Mouse (Mus musculus) midbrain, embryonic 14.5 days (tissue): ENCODE results near the gene Aebp2. TPM values are rescaled to one million over a fixed set of nuclear protein-coding genes. Genes with fewer than 3 reads are reported as not detected.

Experiments
- ATAC-seq: fragments of 200-750 bp; cut with Nextera tagmentation; 2 replicates; pipeline ENCODE4 v1.8.0; 2017; ENCODE audit warnings: moderate number of reproducible peaks, moderate library complexity; ENCODE audit not compliant: low FRiP score, low TSS enrichment
- DNase-seq: peaks from one replicate; pipeline ENCODE4 v3.0.0-alpha.2; 2015
- H3K27ac ChIP-seq: fragments of 300-500 bp; sonication (generic); replicated peaks from 2 replicates; pipeline ENCODE4 v1.5.1; 2014; ENCODE audit warnings: mild to moderate bottlenecking, low read depth, low read length, moderate library complexity
- H3K27me3 ChIP-seq: fragments of 300-500 bp; sonication (generic); 2 replicates; pipeline ENCODE4 v1.6.1; 2014; ENCODE audit warnings: low read length, control low read depth, mixed read lengths; ENCODE audit not compliant: control insufficient read depth, insufficient read depth
- H3K36me3 ChIP-seq: fragments of 300-500 bp; sonication (generic); 2 replicates; pipeline ENCODE4 v1.6.1; 2014; ENCODE audit warnings: low read length, control low read depth; ENCODE audit not compliant: control insufficient read depth, insufficient read depth
- H3K4me1 ChIP-seq: fragments of 300-500 bp; sonication (generic); 2 replicates; pipeline ENCODE4 v1.6.1; 2014; ENCODE audit warnings: mild to moderate bottlenecking, antibody characterized with exemption, low read length, control low read depth; ENCODE audit not compliant: control insufficient read depth, insufficient read depth
- H3K4me2 ChIP-seq: fragments of 300-500 bp; sonication (generic); 2 replicates; pipeline ENCODE4 v1.6.1; 2014; ENCODE audit warnings: mild to moderate bottlenecking, low read length, moderate library complexity
- H3K4me3 ChIP-seq: fragments of 300-500 bp; sonication (generic); replicated peaks from 2 replicates; pipeline ENCODE4 v1.5.1; 2014; ENCODE audit warnings: low read depth, low read length
- H3K9ac ChIP-seq: fragments of 300-500 bp; sonication (generic); replicated peaks from 2 replicates; pipeline ENCODE4 v1.6.1; 2014; ENCODE audit warnings: mild to moderate bottlenecking, low read length, moderate library complexity
- H3K9me3 ChIP-seq: fragments of 300-500 bp; sonication (generic); 2 replicates; pipeline ENCODE4 v1.6.1; 2016; ENCODE audit warnings: low read length, control low read depth, mixed read lengths; ENCODE audit not compliant: control insufficient read depth
- WGBS: fragments of 180-500 bp; shearing (Covaris S2); extraction: QIAGEN DNeasy Blood & Tissue Kit; methylation state at CpG from one replicate; pipeline ENCODE4 v1.1.7; 2014; 5-methylcytosine and 5-hydroxymethylcytosine counted together
- polyA plus RNA-seq: library from polyadenylated mRNA; unstranded; fragments of >200 nt; fragmentation: Nextera tagmentation; extraction: Ambion mirVana; gene quantifications from 2 replicates; pipeline ENCODE4 v1.2.1, GENCODE M21; 2014

Aebp2 gene
- polyA plus RNA-seq, 1 experiment from 2014 or later: 15.9 TPM

DNA sequence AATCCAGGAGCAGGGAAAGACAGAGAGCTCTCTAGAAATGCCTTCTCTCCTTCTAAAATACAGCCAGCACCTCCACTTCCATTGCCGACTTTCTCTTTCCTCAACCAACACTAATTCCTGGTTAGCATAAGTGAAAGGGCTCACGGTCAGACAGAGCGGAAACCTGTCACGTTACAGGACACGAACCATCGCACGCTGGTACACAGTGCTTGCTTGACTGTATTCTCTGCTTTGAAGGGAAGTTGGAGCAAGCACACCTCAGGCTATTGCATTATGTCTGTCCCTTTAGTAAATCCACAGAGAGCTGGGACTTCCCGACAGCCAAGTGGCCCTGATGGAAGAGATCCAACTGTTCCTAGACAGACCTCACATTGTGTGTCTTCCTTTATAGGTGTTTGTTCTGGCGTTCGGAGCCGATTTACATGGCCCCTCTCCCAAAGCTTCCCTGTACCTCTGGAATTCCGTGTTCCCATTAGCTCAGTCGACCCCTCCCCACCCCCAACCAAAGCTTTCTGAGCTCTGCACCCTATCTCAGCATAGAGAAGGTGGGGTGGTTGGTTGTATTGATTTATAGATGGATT lies 10.5 kb upstream of the Aebp2 start:
- Histone ChIP-seq H3K9ac (no peak overlapping the region), H3K4me2 (no peak overlapping the region), H3K4me3 (no peak overlapping the region), H3K9me3 (no peaks in the 10 kb centered on the region), H3K27me3 (no peaks in the 10 kb centered on the region), H3K27ac (no peak overlapping the region), H3K4me1 (no peaks in the 10 kb centered on the region), H3K36me3 (no peaks in the 10 kb centered on the region)
- WGBS: 64% methylated on average over 13 of the region's 13 CpGs
- ATAC-seq (no peak), DNase-seq (no peak)

DNA sequence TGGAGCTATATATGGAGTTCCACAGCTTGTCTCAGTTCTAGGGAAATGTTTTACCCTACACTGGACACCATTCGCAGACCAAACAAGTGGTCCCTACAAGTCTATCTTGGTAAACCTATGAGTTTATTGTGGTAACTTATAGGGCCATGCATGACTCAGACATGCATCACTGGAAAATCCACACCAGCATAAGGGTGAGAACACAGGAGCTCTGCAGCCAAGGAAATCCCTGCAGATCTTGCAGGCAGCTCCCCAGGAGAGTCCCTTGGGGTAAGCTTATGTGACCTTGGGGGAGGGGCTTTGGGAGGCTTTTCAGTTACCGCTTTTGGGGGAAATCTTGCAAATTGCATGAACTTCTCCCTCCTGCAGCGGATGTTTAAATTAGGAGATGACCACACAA lies 8.6 kb upstream of the Aebp2 start:
- WGBS: 81% methylated on average over 3 of the region's 3 CpGs
- no peak overlapping the region for H3K9ac ChIP-seq
- H3K36me3 ChIP-seq: no peaks in the 10 kb centered on the region
- no peaks in the 10 kb centered on the region for H3K27me3 ChIP-seq
- ATAC-seq (no peak), DNase-seq (no peak)
- no peak overlapping the region for H3K4me3 ChIP-seq
- no peak overlapping the region for H3K27ac ChIP-seq
- H3K4me1 ChIP-seq: no peaks in the 10 kb centered on the region
- no peak overlapping the region for H3K4me2 ChIP-seq
- no peaks in the 10 kb centered on the region for H3K9me3 ChIP-seq

DNA sequence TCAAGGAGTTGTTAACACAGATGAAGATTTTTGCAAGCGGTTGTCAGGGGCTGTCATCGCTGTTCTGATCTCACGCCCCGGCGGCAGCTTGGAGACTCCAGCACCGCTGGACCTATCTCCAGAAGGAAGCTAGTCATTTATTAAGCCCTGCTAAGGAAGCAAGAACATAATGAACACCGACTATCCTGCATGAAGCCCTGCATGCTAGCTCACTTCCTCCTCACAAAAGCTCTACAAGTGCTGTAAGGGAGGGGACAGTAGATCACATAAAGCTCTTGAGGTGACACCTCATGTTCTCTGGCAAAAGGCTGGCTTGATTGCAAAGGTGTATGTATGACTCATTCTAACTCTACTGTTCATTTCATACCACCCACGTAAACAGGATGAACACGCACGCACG lies 7.8 kb upstream of the Aebp2 start:
- no peaks in the 10 kb centered on the region for H3K4me1 ChIP-seq
- H3K4me3 ChIP-seq: no peak overlapping the region
- no peaks in the 10 kb centered on the region for H3K36me3 ChIP-seq
- H3K9ac ChIP-seq: no peak overlapping the region
- 93% methylated on average over 11 of the region's 11 CpGs for WGBS
- no peaks in the 10 kb centered on the region for H3K27me3 ChIP-seq
- H3K27ac ChIP-seq: no peak overlapping the region
- H3K9me3 ChIP-seq: no peaks in the 10 kb centered on the region
- H3K4me2 ChIP-seq: no peak overlapping the region
- DNase-seq (no peak), ATAC-seq (no peak)

DNA sequence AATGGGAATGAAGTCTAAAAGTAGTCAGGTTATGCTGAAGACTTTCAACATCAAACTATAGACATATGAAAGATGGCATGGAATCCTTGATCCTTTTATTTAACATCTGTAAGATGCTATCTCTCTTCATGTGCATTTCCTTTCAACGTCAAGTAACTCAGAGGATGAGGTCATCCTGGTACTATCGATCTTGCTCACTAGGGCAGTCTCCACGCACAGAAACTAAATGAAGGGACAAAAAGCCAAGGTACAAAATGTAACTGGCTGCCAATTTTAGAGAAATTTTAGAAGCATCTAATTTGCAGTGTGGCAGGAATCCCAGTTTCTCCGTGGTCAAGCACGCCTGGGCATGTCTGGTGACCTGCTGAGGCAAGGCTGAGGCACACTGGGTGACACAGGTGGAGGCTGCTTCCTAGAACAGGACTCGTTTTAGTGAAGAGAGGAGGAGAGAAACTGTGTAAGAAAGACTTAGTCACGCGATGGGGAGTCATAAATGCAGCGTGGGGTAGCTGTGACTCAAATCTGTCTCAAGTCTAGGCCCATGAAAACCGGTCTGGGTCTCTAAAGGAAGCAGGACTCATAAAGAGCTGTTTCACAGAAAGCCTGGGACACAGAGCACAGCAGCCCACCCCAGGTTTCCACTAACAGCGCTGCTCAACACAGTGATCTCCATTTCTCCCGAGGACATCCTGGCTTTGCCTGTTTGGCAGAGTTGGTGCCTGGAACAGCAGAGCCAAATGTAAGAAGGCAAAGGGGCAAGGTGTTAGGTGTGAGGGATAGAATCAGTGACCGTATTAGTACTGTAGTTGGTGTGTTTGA lies 1.7 kb upstream of the Aebp2 start:
- no peaks in the 10 kb centered on the region for H3K36me3 ChIP-seq
- H3K27ac ChIP-seq: no peak overlapping the region
- no peak overlapping the region for H3K9ac ChIP-seq
- H3K4me3 ChIP-seq: no peak overlapping the region
- no peak overlapping the region for H3K4me2 ChIP-seq
- 69% methylated on average over 13 of the region's 13 CpGs for WGBS
- DNase-seq (no peak), ATAC-seq (no peak)
- H3K27me3 ChIP-seq: no peaks in the 10 kb centered on the region
- peaks cover 14% of the 10 kb centered on the region for H3K4me1 ChIP-seq
- H3K9me3 ChIP-seq: no peaks in the 10 kb centered on the region

DNA sequence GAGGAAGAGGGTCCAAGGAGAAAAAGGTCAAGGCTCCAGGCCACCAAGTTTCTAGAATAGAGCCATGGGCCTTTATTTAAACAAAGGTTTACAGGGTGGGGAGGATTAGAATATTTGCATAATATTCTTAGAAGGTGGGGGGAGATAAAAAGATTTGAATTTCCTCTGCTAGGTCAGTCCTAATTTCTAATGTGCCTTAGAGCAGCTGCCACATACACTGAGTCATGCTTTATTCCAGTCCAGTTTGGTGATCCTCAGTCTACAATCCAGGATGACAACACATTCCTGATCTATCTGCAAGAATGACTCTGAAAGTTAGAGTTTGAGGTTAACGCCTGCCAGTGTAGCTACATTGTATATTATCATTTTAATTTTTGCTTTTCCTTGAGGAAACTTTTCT lies 841 bp upstream of the Aebp2 start:
- Histone ChIP-seq H3K36me3 (no peaks in the 10 kb centered on the region), H3K9ac (no peak overlapping the region), H3K9me3 (no peaks in the 10 kb centered on the region), H3K4me2 (no peak overlapping the region), H3K4me3 (no peak overlapping the region), H3K27ac (no peak overlapping the region), H3K27me3 (no peaks in the 10 kb centered on the region), H3K4me1 (peaks cover 23% of the 10 kb centered on the region)
- 90% methylated on average over 1 of the region's 1 CpGs for WGBS
- DNase-seq (no peak), ATAC-seq (no peak)

DNA sequence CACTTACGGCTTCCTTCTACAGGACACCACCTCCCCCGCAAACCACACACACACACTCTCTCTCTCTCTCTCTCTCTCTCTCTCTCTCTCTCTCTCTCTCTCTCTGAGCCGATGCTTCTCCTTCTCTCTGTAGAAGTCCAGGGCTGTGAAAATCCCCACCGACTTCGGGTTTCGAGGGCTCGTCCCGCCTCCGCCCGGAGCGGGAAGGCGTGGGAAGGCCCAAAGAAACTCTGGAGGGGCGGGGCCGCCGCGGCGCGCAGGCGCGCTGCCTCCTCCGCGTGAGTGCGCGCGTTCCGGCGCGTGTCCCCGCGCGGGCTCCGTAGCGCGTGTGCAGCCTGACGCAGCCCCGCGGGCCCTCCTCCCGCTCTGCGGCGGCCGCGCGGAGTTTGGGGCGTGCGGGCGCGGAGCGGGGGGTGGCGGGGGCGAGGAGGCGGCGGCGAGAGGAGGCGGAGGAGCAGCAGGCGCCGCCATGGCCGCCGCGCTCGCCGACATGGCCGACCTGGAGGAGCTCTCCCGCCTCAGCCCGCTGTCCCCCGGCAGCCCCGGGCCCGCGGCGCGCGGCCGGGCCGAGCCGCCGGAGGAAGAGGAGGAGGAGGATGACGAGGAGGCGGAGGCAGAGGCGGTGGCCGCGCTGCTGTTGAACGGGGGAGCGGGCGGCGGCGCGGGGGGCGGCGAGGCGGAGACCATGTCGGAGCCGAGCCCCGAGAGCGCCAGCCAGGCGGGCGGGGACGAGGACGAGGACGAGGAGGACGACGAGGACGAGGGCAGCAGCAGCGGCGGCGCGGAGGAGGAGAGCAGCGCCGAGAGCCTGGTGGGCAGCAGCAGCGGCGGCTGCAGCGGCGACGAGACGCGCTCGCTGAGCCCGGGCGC lies 998 bp downstream of the Aebp2 start:
- no peaks in the 10 kb centered on the region for H3K27me3 ChIP-seq
- peak overlapping the region; percentile 99 for H3K9ac ChIP-seq
- peak overlapping the region; percentile 98 for H3K27ac ChIP-seq
- H3K4me2 ChIP-seq: peak overlapping the region; percentile 84
- H3K9me3 ChIP-seq: no peaks in the 10 kb centered on the region
- no peaks in the 10 kb centered on the region for H3K36me3 ChIP-seq
- H3K4me3 ChIP-seq: peak overlapping the region; percentile 99
- H3K4me1 ChIP-seq: peaks cover 34% of the 10 kb centered on the region
- DNase-seq (peak; percentile 98), ATAC-seq (peak; percentile 93)
- under 1% methylated on average over 94 of the region's 117 CpGs for WGBS

DNA sequence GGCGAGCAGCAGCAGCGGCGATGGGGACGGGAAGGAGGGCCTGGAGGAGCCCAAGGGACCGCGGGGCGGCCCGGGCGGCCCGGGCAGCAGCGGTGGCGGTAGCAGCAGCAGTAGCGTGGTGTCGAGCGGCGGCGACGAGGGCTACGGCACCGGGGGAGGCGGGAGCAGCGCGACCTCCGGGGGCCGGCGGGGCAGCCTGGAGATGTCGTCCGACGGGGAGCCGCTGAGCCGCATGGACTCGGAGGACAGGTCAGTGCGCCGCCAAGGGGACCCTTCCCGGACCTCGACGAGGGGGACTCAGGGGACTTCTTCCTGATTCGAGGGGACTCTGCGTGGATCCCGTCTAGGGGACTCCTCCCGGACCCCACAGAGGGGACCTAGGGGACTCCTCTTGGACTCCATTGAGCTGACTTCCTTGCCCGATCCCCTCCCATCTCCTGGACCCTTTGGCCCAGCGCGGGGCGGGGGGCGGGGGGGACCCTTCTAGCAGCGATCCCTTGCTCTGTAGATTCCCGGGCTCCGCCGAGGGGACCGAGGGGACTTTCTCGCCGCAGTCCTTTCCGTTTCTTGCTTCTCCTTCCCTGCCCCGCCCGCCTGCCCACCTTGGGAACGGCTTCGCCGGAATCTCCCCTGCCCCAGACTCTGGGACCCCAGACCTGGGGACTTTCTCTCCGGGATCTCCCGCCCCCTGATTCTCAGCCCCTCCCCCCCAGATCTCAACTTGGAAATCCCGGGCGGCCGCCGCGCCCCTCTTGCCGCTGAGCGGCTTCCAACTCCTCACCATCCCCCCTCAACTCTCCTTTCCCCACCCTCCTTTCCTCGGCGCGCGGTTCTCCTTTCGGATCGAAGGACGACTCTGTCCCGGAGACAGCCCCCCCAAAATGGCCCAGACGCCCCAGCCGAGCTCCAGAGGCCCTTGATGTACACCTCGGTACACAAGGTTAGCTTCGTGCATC lies 1.9 kb downstream of the Aebp2 start:
- Histone ChIP-seq H3K27ac (peak overlapping the region; percentile 98), H3K4me2 (peak overlapping the region; percentile 84), H3K4me3 (peak overlapping the region; percentile 99), H3K9me3 (no peaks in the 10 kb centered on the region), H3K9ac (peak overlapping the region; percentile 99), H3K36me3 (no peaks in the 10 kb centered on the region), H3K4me1 (peaks cover 36% of the 10 kb centered on the region), H3K27me3 (no peaks in the 10 kb centered on the region)
- WGBS: under 1% methylated on average over 79 of the region's 80 CpGs
- ATAC-seq (peak; percentile 22), DNase-seq (peak; percentile 64)
